Mouse (Mus musculus): Measurements from ENCODE around the gene Cmya5.

DNA sequence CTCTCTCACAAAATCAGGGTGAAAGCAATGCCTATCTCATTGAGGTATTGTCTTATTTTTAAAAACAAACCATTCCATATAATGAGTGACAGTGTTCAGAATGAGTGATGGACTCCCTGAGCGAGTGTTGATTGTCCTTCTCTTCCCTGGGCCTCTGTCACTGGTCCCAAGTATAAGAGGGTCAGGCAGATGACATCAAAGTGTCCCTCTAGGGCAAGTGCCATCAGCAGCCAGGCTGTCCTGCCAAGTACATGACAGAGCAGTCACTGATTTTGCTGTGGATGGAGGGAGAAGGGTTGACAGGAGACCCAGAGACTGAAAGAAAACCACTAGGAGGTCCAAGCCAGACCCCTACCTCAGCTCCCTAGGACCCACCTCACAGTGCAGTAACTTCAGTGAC lies 8.3 kb downstream of the Cmya5 start:
- TF ChIP-seq CTCF (IDR thresholded peaks at IDR 0.05; ENCODE audit: insufficient read depth, low read length): no peak
- no peak for TF ChIP-seq POLR2A (IDR thresholded peaks at IDR 0.05; ENCODE audit: borderline replicate concordance, extremely low read depth, low read depth, low read length)

Measured in lung, adult 2 months (tissue).